Mouse (Mus musculus) G1E (cell line): ENCODE results near the gene Kif3c.

Experiments used
- CTCF ChIP-seq: IDR thresholded peaks from 2 replicates; pipeline ENCODE4 v1.5.1; 2012; ENCODE audit warnings: low read depth, low read length, inconsistent platforms, mixed read lengths
- GATA1 ChIP-seq: IDR thresholded peaks from 2 replicates; pipeline ENCODE4 v1.6.1; 2012; ENCODE audit warnings: borderline replicate concordance, low read length, inconsistent platforms, mixed read lengths
- TAL1 ChIP-seq: conservative IDR thresholded peaks from 2 replicates; pipeline ENCODE4 v1.6.1; 2012; ENCODE audit warnings: low read depth, low read length, inconsistent platforms, mixed read lengths

- no peak for TF ChIP-seq GATA1
- TF ChIP-seq CTCF, result no peak
- TF ChIP-seq TAL1, result no peak
These were observed 19.9 kb upstream of the Kif3c start for GRCm38 (mm10) chr12:3345038-3345437.
